ENCODE assay signal across 24 mouse cellular contexts in the genomic region with DNA sequence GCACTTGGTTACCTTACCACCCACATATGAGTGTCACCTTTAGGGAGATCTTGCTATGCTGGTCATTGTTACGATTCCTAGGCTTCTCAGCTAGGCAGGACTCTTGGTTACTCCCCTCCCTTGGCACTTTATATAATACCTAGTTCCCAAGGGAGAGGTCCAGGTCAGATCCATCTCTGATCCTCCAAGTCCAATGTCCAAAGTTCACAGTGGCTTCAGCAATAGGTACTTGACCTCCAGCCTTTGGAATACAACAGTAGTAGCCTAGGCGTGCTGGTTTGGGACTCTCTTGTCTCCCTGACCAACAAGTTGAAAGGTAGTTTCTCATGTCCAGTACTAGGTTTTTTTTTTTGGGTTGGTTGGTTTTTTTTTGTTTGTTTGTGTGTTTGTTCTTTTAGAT. TPM values are rescaled to one million over a fixed set of nuclear protein-coding genes. Genes with fewer than 3 reads are reported as not detected.
"Had no signal": no experiment of that assay in that cellular context is flagged by ENCODE, and none has a peak within 500 bp of the region (broad histone marks: within the 10 kb centered on the region; RNA-seq: fewer than 3 reads in every experiment).

No protein-coding gene starts in this region.

- H3K9me3 ChIP-seq: limb, embryonic 13.5 days; midbrain, embryonic 12.5 days; neural tube, embryonic 13.5 days; stomach, embryonic 15.5 days had no signal

- H3K27me3 ChIP-seq: midbrain, embryonic 12.5 days; neural tube, embryonic 13.5 days; stomach, embryonic 15.5 days had no signal

- H3K27ac ChIP-seq: hindbrain, postnatal 0 days; limb, embryonic 13.5 days; midbrain, embryonic 12.5 days; neural tube, embryonic 13.5 days; stomach, embryonic 15.5 days had no signal

- H3K4me1 ChIP-seq: limb, embryonic 13.5 days; stomach, embryonic 15.5 days had no signal

- DNase-seq: left cerebral cortex, postnatal 4 days; lung, adult 18-20 months; retina, postnatal 1 day; right cerebral cortex, postnatal 4 days; thymus, adult 2 months; thymus, postnatal 25 days had no signal

- H3K9ac ChIP-seq: limb, embryonic 13.5 days; midbrain, embryonic 12.5 days; neural tube, embryonic 13.5 days; stomach, embryonic 15.5 days had no signal

- H3K4me2 ChIP-seq: midbrain, embryonic 12.5 days; neural tube, embryonic 13.5 days; stomach, embryonic 15.5 days had no signal

- H3K4me3 ChIP-seq: limb, embryonic 13.5 days; midbrain, embryonic 12.5 days; neural tube, embryonic 13.5 days; stomach, embryonic 15.5 days had no signal

- H3K36me3 ChIP-seq: limb, embryonic 13.5 days; midbrain, embryonic 12.5 days; neural tube, embryonic 13.5 days; stomach, embryonic 15.5 days had no signal

- ATAC-seq: hindbrain, postnatal 0 days; midbrain, embryonic 16.5 days had no signal

RNA-seq across cellular contexts. Expression of gene Arr3, which starts 23.8 kb away (rescaled TPM):
- total RNA-seq: hindbrain, postnatal 0 days; layer of hippocampus, postnatal 14 days; left cerebral cortex, postnatal 4 days; megakaryocyte-erythroid progenitor cell, adult 5-6 weeks had no signal
- polyA plus RNA-seq: hindbrain, postnatal 0 days; intestine, embryonic 14.5 days; kidney, embryonic 14.5 days; large intestine, adult 2 months; limb, embryonic 13.5 days; lung, embryonic 16.5 days; midbrain, embryonic 12.5 days; midbrain, embryonic 16.5 days; neural tube, embryonic 13.5 days; spleen, adult 2 months; stomach, embryonic 15.5 days; testis, adult 2 months; thymus, adult 2 months; urinary bladder, adult 2 months had no signal

RNA-seq across cellular contexts. Expression of gene P2ry4, which starts 34.4 kb away (rescaled TPM):
- total RNA-seq: left cerebral cortex, adult 18-20 months; left cerebral cortex, postnatal 4 days; megakaryocyte-erythroid progenitor cell, adult 5-6 weeks had no signal
- polyA plus RNA-seq: kidney, embryonic 14.5 days; limb, embryonic 13.5 days; lung, embryonic 16.5 days; midbrain, embryonic 12.5 days; midbrain, embryonic 16.5 days; neural tube, embryonic 13.5 days; spleen, adult 2 months; testis, adult 2 months had no signal

RNA-seq across cellular contexts. Expression of gene Awat1, which starts 57.0 kb away (rescaled TPM):
- total RNA-seq: hindbrain, postnatal 0 days; layer of hippocampus, adult 8-10 months; layer of hippocampus, postnatal 14 days; left cerebral cortex, adult 18-20 months; left cerebral cortex, postnatal 10 days; left cerebral cortex, postnatal 4 days; megakaryocyte-erythroid progenitor cell, adult 5-6 weeks had no signal
- polyA plus RNA-seq: hindbrain, postnatal 0 days; intestine, embryonic 14.5 days; kidney, embryonic 14.5 days; large intestine, adult 2 months; limb, embryonic 13.5 days; lung, embryonic 16.5 days; midbrain, embryonic 12.5 days; midbrain, embryonic 16.5 days; neural tube, embryonic 13.5 days; spleen, adult 2 months; stomach, embryonic 15.5 days; testis, adult 2 months; urinary bladder, adult 2 months had no signal
